ENCODE assay signal across 19 mouse cellular contexts in genomic region chr19:10302852-10303251, GRCm38 (mm10). TPM values are rescaled to one million over a fixed set of nuclear protein-coding genes. Genes with fewer than 3 reads are reported as not detected.
DNase-seq lines count a peak whose midpoint lies in the region; ATAC-seq and TF ChIP-seq lines count a peak whose summit lies in the region.
"Had no signal": no experiment of that assay in that cellular context is flagged by ENCODE, and none has a peak within 500 bp of the region (broad histone marks: within the 10 kb centered on the region; RNA-seq: fewer than 3 reads in every experiment).

No protein-coding gene starts in this region.

- no peak overlapping the region for H3K4me3 ChIP-seq in hindbrain, postnatal 0 days (ENCODE audit: low read length)
- H3K4me3 ChIP-seq in hindbrain, embryonic 11.5 days (ENCODE audit: low read depth, low read length) = no peak overlapping the region
- no peak overlapping the region for H3K4me3 ChIP-seq in C2C12 (ENCODE audit: insufficient read depth, poor library complexity, severe bottlenecking)
- H3K4me3 ChIP-seq: embryonic facial prominence, embryonic 10.5 days; forebrain, embryonic 13.5 days had no signal

- H3K27me3 ChIP-seq in hindbrain, postnatal 0 days (ENCODE audit: insufficient read depth, low read length) = no peaks in the 10 kb centered on the region
- peaks cover 5% of the 10 kb centered on the region; the same call in 1 of the 2 replicates for H3K27me3 ChIP-seq in hindbrain, embryonic 11.5 days (ENCODE audit: control insufficient read depth, insufficient read depth, low read length)
- H3K27me3 ChIP-seq in C2C12 (ENCODE audit: control insufficient read depth, insufficient read depth, insufficient read length) = no peaks in the 10 kb centered on the region

- no peaks in the 10 kb centered on the region for H3K9me3 ChIP-seq in hindbrain, postnatal 0 days (ENCODE audit: low read length)
- H3K9me3 ChIP-seq in hindbrain, embryonic 11.5 days (ENCODE audit: control insufficient read depth, low read length) = no peaks in the 10 kb centered on the region
- H3K9me3 ChIP-seq: embryonic facial prominence, embryonic 10.5 days; forebrain, embryonic 13.5 days had no signal

- H3K79me3 ChIP-seq in C2C12 (ENCODE audit: low read depth) = peaks cover 37% of the 10 kb centered on the region

- H3K4me2 ChIP-seq in hindbrain, postnatal 0 days (ENCODE audit: low read depth, low read length) = peak overlapping the region; percentile 69; the same call in 1 of the 2 replicates
- no peak overlapping the region for H3K4me2 ChIP-seq in hindbrain, embryonic 11.5 days (replicated peaks; ENCODE audit: low read depth, low read length)

- DNase-seq in hindbrain, postnatal 0 days (ENCODE audit: low spot score) = no peak
- DNase-seq in hindbrain, embryonic 11.5 days (ENCODE audit: low spot score) = no peak
- DNase-seq in left cerebral cortex, postnatal 14 days (ENCODE audit: low spot score in 2 of 2) = peak; percentile 6 to 17
- DNase-seq in left cerebral cortex, adult 9 months (ENCODE audit: low spot score in 2 of 2) = no peak
- peak; percentile 39 for DNase-seq in brain, adult 2 months (ENCODE audit: low read depth, low spot score)
- DNase-seq in ovary, postnatal 36 days (ENCODE audit: low spot score) = no peak
- DNase-seq: adrenal gland, postnatal 10 days; cerebellum, adult 18-20 months; cerebellum, postnatal 36 days; kidney, adult 8-10 months; kidney, postnatal 4 days; left cerebral cortex, postnatal 4 days; lung, adult 2 months; right cerebral cortex, postnatal 4 days; thymus, postnatal 4 days had no signal

- 91% methylated on average over 3 of the region's 3 CpGs for WGBS in hindbrain, postnatal 0 days
- 93% methylated on average over 3 of the region's 3 CpGs for WGBS in hindbrain, embryonic 11.5 days

- no peaks in the 10 kb centered on the region for H3K36me3 ChIP-seq in hindbrain, postnatal 0 days (ENCODE audit: insufficient read depth, low read length)
- H3K36me3 ChIP-seq in hindbrain, embryonic 11.5 days (ENCODE audit: control insufficient read depth, insufficient read depth, low read length) = no peaks in the 10 kb centered on the region
- no peaks in the 10 kb centered on the region for H3K36me3 ChIP-seq in C2C12 (ENCODE audit: control insufficient read depth, insufficient read depth)
- H3K36me3 ChIP-seq: embryonic facial prominence, embryonic 10.5 days had no signal

- TF ChIP-seq CTCF in hindbrain, postnatal 0 days (IDR thresholded peaks at IDR 0.05; ENCODE audit: low read depth) = no peak
- TF ChIP-seq CTCF in C2C12 (IDR thresholded peaks at IDR 0.05; ENCODE audit: control insufficient read depth, insufficient read depth, insufficient read length) = no peak

- H3K79me2 ChIP-seq in C2C12 (ENCODE audit: control insufficient read depth, insufficient read depth) = peaks cover 61% of the 10 kb centered on the region

- ATAC-seq in hindbrain, postnatal 0 days = no peak
- ATAC-seq in hindbrain, embryonic 11.5 days (ENCODE audit: low FRiP score) = no peak
- ATAC-seq: forebrain, embryonic 13.5 days had no signal

- H3ac ChIP-seq in C2C12 (ENCODE audit: control insufficient read depth, insufficient read length, low read depth) = no peak overlapping the region

- H3K9ac ChIP-seq in hindbrain, postnatal 0 days (replicated peaks; ENCODE audit: low read length) = no peak overlapping the region
- H3K9ac ChIP-seq in hindbrain, embryonic 11.5 days (ENCODE audit: low read depth, low read length) = no peak overlapping the region
- H3K9ac ChIP-seq: forebrain, embryonic 13.5 days had no signal

- H3K27ac ChIP-seq in hindbrain, postnatal 0 days = no peak overlapping the region
- no peak overlapping the region for H3K27ac ChIP-seq in hindbrain, embryonic 11.5 days (ENCODE audit: low read depth, low read length)
- H3K27ac ChIP-seq: embryonic facial prominence, embryonic 10.5 days; forebrain, embryonic 13.5 days had no signal

- peaks cover 14% of the 10 kb centered on the region for H3K4me1 ChIP-seq in hindbrain, postnatal 0 days (ENCODE audit: insufficient read depth, low read length)
- H3K4me1 ChIP-seq in hindbrain, embryonic 11.5 days (replicated peaks; ENCODE audit: control insufficient read depth, insufficient read depth, low read length) = peaks cover 2% of the 10 kb centered on the region; the same call in 1 of the 2 replicates

- intact Hi-C loops in left cerebral cortex, postnatal 14 days (cut with DNase I) = no loop called here

TF ChIP-seq in C2C12, 6 proteins besides CTCF, POLR2A, EP300 and RAD21:
- TF ChIP-seq FOSL1 (IDR thresholded peaks at IDR 0.05; ENCODE audit: insufficient read depth, low read length, poor library complexity, severe bottlenecking) (peak; percentile 40), MYOD1 (IDR thresholded peaks at IDR 0.05; ENCODE audit: control insufficient read depth, insufficient read length, low read depth) (peak; percentile 43), MAX (IDR thresholded peaks at IDR 0.05) (no peak), CEBPB (IDR thresholded peaks at IDR 0.05; ENCODE audit: low read depth) (no peak)

RNA-seq across cellular contexts. Expression of gene Dagla, which starts 1.8 kb away (rescaled TPM):
- total RNA-seq in hindbrain, postnatal 0 days (2014; rRNA removed) = 33.7 and 35.0 TPM in 2 replicates
- 9.0 and 10.9 TPM in 2 replicates for polyA plus RNA-seq in hindbrain, postnatal 0 days (2015; fragmentation: Nextera tagmentation; extraction: Ambion mirVana)
- 1.5 and 1.8 TPM in 2 replicates for polyA plus RNA-seq in hindbrain, embryonic 11.5 days (2014; fragmentation: Nextera tagmentation; extraction: Ambion mirVana)
- total RNA-seq in left cerebral cortex, postnatal 14 days (2021) = 10 to 100 TPM; 84.2 to 85.4 TPM
- polyA plus RNA-seq in C2C12 (2012; fragmentation: generic; extraction: Trizol) = 8.3 TPM
- total RNA-seq: MEL had no signal

Comparison
In these comparisons a context has a peak if more than half of its experiments do, and no peak if none do; other contexts are left out.
1. DNase-seq: peak in left cerebral cortex, postnatal 14 days (2 of 2) and brain, adult 2 months (single experiment); none in hindbrain, postnatal 0 days (single experiment), hindbrain, embryonic 11.5 days (single experiment), left cerebral cortex, adult 9 months (0 of 2) and ovary, postnatal 36 days (single experiment).